Mouse (Mus musculus) urinary bladder, postnatal 36 days (tissue): ENCODE measurements around the gene Irf9.

ENCODE experiments used
- DNase-seq, 2 experiments: peaks; one replicate each; pipeline ENCODE4 v3.0.0; 2022; ENCODE audit warnings: low spot score in 2 of 2, mixed read lengths in 1 of 2

Gene Irf9

DNA sequence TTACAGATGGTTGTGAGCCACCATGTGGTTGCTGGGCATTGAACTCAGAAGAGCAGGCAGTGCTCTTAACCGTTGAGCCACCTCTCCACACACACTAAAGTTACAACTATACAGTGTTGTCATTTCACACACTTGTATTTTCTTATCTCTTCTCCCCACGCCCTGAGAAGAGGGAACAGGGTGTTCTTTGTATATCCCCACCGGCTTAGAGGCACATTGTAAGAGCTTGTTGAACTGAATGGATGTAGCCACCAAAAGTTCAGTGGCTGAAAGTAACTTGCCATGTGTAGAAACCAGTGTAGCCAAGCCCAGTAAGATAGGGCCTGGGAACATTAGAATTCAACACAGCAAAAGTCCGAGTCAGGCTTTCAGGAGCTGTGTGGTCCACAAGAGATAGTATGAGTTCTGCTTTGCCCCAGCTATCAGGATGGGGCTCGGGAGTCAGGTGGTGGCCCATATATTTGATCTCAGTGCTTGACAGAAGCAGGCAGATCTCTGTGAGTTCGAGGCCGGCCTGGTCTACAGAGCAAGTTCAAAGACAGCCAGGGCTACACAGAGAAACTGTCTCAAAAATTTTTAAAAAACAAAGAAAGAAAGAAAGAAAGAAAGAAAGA, 11.3 kb downstream of the Irf9 start:
- DNase-seq, result no peak

DNA sequence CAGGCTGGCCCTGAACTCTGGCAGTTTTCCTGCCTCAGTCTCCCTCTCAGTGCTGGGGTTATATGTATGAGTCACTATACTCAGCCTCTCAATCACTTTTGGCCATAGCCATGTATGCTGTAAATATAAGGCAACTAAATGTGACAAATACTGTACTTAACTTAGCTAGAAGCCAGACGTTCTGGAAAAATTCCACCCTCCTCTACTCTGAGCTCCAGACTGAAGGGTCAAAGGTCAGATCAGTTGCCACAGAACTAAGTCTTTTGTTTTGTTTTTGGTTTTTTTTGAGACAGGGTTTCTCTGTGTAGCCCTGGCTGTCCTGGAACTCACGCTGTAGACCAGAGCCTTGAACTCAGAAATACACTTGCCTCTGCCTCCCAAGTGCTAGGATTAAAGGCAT, 12.5 kb downstream of the Irf9 start:
- no peak for DNase-seq

DNA sequence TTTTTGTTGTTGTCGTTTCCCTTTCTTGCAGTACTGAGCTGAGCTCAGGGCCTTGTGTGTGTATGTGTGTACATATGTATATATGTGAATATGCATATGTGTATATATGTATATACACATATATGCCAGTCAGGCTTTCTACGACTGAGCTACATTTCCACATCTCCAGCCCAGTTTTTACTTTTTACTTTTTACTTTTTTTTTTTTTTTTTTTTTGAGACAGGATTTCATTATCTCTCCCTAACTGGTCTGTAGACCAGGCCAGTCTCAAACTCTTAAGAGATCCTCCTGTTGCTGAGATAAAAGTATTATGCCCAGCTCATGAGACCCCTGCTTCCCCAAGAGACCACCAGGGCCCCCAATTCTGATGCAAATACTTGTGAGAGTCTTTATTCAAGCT, 13.5 kb downstream of the Irf9 start:
- no peak for DNase-seq

DNA sequence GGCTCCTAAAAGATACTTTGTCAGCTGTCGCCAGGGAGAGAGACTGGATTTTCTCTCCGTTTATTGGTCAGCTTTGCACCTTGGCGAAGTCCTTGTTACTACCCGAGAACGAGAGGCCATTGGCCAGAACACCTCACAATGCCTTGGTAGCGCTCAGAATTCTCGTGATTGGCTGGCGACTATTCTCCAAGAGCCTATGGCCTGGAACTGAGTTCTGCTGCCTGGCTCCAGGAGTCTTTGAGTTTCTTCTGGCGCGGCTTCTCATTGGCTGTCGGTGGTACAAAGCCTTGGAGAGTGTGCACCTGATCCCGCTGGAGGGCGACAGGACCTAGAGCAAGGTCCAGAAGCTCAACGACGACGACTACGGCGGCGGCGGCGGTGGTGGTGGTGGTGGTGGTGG, 14.5 kb downstream of the Irf9 start, which contains the start of gene Rec8:
Gene Rec8, plus strand, starts transcription at position 216 of the 400 bp plus-strand sequence.
- DNase-seq, result no peak

DNA sequence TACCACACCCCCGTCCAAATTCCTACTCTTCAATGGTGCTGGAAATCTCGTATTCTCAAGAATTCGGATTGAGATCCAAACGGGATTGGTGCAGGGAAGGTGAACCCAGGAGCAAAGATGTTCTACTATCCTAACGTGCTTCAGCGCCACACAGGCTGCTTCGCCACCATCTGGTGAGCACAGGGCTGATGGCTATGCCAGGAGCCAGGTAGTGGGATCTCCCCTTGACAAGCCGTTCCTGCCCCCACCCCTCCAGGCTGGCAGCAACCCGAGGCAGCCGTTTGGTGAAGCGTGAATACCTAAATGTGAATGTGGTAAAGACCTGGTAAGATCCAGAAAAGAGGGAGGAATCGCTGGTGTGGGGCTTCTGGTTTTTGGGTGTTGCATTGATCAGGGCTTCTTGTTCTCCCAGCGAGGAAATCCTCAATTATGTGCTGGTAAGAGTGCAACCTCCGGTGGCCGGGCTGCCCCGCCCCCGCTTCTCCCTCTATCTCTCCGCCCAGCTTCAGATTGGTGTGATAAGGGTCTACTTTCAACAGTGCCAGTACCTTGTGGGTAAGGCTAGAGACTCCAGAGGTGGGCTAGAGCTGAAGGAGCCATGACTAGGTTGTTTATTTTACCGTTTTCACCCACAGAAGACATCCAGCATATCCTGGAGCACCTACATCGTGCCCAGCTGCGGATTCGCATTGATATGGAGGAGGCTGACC, 15.3 kb downstream of the Irf9 start:
- DNase-seq, result no peak

DNA sequence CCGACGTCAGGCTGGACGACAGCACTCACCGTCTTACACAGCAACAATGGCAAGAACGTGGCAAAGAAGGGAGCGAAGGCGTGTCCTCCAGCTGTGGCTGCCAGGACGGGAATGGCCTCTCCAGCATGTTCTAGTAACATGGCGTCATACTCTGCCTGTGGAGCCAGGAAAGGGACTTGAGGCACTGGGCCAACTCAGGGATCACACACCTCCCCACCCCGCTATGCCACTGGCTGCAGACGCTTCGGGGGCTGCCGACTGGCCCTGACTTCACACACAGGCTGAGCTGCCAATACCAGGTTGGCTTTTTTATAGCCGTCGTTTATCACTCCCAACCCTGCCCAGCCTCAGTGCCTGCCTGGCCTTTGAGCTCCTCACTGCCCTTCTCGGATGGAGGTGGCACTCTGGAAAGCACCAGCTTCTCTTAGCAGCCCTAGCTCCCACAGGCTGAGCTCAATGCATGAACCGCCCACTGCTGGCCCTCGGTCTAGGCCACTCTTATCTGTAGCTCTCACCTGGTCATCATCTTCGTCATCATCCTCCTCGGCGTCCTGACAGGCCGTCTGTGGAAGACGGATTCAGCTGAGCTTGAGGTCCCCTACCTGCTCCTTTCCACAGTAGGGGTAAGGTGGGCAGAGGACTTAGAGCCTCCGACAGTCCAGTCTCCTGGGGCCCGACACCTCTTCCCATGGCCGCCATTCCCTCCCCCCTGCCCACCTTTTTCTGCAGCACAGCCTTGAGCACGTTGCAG, 24.9 kb downstream of the Irf9 start:
- no peak for DNase-seq

DNA sequence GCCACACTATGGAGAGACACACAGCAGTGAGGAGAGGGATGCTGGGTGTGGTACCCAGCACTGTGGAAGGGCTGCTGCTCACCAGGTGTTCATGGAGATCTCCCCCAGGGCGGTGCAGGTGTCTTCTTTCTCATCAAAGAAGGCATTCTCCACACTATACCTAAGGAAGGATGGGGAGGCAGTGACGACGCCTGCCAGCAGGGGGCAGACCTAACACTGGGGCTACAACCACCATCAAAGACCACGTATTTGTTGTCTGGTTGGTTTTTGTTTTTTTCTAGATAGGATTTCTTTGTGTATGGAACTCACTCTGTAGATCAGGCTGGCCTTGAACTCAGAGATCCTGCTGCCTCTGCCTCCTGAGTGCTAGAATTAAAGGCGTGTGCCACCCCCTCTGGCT, 25.9 kb downstream of the Irf9 start:
- peak; percentile 32 to 43 for DNase-seq

DNA sequence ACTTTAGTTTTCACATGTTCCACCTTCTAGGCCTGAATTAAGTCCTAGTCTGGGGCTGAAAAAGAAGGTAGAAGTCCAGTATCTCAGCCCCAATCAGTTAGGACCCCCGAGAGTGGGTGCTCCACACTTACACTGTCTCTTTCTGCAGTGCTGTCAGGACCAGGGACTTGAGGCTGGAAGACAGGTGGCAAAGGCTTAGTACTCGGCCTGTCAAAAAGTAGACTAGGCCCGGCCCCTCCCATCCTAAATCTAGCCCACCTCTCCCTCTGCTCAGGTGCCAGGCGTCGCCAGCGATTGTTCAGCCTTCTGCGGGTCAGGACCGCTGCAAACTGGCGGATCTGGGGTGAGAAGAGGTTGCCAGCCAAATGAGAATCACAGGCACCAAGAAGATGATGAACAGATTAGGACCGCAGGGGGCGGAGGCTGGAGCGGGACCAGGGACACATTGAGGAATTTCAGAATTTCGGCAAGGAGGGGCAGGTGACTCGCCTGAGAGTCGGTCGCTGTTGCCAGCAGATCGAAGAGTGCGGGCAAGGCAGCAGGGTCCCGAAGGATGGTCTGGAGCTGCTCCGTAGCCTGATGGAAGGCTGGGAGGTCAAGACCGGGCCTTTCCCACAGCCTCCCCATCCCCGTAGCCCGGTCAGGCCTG, 31.6 kb downstream of the Irf9 start:
- DNase-seq, result peak in 1 of 2 experiments; percentile 35

DNA sequence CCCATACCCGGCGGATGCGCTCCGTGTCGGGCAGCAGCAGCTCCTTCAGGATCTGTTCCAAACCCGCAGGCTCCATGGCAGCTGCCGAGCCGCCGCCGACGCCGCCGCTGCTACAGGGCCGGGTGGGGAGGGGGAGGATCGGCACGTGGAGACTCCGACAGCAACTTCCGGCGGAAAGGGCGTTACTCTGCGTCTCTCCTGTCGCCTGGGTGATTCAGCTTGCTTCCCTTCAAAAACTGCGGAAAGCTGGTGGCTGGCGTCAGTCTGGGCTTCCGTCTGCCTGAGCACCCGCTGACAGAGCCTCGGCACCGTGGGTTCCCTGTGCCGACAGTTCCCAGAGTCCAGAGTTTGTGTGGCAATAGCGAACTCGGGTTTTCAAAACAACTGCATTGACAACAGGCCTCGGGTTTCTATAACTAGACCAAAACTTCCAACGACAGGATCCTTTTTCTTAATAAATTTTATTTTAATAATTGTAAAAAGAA, 32.2 kb downstream of the Irf9 start, which contains the start of gene Ipo4:
Gene Ipo4, minus strand, starts transcription at position 435 of the 485 bp plus-strand sequence.
- DNase-seq, result peak; percentile 79 to 89

DNA sequence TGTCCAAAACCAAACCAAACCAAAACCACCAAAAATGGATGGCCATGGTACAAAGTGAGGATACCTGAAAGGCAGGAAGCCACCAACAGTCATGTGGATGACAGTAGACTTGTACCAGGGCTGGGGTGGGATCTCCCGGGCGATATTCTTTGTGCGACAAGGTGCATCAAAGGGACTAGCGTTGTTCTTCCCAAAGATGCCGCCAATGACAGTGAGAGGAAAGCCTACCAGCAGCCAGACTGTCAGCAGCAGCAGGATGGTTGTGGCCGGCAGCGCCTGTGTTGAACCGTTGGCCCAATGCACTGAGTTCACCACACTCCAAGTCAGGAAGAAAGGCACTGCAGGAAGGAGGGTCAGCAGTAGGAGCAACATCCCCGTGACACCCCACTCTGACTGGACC, 34.4 kb downstream of the Irf9 start, which contains the start of gene Gm49378:
Gene Gm49378, minus strand, starts transcription at position 101 of the 400 bp plus-strand sequence.
- no peak for DNase-seq

DNA sequence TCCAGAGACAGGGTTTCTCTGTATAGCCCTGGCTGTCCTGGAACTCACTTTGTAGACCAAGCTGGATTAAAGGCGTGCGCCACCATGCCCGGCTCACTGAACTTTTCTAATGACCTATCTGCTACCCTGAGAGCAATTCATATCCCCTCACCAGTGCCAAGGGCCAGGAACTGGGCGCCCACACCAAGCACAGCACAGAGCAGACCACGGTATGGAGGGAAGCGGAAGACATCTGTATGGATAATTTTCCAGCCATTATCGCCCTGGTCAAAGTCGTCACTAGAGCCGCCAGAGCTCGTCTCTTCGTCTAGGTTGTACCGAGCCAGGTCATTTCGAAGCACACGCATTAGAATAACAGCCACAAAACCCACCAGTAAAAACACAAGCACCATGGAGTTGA, 37.4 kb downstream of the Irf9 start:
- no peak for DNase-seq

DNA sequence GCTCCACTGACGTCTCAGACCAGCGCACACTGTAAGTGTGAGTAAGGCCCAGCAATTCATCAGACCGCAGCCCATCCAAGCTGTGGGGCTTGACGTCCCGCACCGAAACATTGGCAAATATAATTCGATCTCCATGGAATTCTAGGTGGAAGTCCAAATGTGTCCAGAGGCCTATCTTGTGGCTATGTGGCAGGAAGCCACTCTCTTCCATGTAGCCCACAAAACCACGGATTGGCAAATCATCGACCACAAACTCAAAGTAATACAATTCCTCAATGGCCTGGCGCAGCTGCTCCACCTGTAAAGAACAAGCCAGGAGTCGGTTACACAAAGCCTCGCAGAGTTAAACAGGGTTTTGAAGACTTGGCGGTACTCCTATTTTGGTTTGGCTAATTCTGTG, 37.9 kb downstream of the Irf9 start:
- DNase-seq, result no peak

DNA sequence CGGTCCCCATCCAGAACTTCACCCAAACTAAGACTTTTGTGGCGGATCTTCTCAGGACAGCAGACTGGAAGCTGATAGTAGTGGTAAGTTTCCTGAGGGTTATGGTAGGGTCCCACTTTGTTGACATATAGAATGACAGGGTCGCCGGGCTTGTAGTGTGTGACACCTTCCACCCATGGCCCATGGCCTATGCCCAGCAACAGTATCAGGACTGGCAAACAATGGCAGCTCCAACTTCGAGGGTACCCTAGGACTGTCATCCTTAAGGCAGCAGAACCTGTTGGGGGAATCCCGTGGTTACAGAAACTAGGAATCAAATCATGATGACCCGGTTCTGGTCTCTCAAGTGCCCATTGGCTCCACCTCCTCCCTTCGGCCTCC, 39.3 kb downstream of the Irf9 start:
- DNase-seq, result no peak

DNA sequence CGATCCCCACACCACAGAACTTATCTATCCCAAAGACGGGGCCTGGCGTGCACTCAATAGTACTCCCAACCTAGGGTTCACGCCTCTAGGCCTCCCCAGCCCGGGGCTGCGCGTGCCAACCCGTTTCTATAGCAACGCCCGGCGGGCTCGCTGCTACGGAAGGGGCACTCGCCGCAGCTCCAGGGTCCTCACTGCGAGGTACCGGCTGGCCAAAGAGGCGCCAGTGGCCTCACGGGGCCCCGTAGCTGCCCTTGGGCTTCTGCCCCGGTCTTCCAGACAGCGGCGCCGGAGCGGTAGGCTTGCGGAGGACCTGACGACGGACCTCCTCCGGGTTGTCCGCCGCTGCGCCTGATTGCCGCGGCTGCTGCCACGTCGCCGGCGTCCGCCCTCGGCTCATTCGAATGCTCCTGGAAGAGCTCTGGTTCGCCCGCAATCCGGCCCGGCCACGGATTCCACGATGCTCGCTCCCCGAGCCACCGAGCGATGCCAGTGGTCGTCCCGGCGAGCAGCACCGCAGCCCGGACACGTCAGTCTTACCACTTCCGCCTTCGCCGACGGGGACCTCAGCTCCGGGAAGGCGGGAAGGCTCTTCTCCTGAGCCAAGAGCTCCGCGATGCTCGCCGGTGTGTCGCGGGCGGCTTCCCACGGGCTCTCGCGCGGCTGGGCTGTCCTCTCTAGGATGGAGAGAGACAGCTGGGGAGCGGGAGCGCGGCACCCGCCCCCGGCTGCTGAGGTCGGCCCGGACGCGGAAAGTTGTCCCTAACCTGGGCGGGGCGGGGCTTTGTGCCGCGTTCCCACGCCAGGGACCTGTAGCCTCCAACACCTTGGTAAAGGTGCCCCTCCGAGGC, 39.9 kb downstream of the Irf9 start, which contains the start of gene Tm9sf1:
Gene Tm9sf1, minus strand, starts transcription at position 747 of the 848 bp plus-strand sequence.
- DNase-seq, result peak; percentile 86 to 91

DNA sequence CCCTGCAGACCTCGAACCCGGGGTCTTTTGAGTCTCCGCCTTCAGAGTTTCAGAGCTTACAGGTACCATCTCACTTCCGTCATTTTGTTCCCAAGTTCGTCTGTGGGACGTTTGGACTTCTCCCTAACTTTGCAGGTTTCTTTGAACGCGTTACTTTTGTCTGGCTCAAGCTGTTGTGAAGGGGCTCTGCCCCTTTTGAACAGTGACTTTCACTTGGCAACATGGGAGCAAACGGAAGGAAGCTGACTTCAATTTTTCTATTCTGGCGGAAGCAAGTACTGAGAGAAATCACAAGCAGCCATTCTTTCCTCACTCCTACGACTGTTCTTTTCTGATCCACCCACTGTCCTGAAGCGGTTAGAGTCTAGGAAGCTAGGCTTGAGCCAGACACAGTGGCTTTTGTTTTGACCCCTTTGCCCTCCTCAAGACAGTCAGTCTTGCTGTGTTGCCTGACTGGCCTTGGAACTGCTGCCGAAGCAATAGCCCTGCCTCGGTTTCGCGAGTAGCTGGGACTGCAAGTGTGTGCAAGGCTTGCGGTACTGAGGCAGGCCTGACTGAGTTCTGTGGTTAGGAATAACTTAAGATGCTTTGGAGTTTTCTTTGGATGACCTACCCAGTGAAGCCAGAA, 41.0 kb downstream of the Irf9 start:
- DNase-seq, result peak in 1 of 2 experiments; percentile 8

DNA sequence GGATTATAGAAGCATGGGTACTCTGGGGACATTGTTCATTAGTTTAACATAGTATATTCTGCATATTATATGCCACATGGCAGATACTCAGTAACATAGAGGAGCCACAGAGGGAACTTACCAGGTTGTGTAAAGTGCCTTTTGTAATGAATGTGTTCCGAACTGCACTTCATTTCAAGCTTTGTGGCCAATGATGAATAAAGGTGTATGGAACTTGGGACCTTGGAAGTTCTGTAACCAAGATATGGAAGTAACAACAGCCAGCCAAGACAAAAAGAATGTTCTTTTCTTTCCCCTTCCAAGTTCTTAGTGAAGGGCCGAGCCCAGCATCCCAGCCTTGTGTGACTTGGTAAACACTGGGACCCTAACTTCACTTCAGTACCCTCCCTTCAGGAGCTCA, 46.5 kb downstream of the Irf9 start, which contains the start of gene Tssk4:
Gene Tssk4, plus strand, starts transcription at position 301 of the 400 bp plus-strand sequence.
- no peak for DNase-seq

DNA sequence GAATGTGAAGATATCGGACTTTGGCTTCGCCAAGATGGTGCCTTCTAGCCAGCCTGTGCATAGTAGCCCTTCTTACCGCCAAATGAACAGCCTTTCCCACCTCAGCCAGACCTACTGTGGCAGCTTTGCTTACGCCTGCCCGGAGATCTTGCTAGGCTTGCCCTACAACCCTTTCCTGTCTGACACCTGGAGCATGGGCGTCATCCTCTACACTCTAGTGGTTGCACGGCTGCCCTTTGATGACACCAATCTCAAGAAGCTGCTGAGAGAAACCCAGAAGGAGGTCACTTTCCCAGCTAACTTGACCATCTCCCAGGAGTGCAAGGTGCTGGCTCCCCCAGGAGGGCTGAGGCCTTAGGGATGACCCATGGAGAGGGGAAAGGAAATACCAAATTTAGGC, 48.2 kb downstream of the Irf9 start:
- no peak for DNase-seq

DNA sequence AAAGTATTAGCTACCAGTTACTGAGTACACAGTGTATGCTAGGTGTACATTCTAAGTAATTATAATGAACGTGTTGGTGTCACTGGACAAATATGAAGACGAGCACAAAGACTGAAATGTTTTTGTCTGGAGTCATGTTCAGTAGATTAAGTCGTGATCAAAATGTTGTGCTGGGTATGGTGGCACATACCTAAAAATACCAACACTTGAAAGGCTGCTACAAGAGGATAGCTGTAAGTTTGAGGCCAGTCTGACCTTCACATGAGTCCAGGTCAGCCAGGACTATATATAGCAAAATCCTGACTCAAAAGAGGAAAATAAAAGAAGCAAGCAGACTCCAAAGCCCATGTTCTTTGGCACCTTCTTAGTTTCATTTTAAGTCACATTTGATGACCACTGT, 53.6 kb downstream of the Irf9 start:
- no peak for DNase-seq

DNA sequence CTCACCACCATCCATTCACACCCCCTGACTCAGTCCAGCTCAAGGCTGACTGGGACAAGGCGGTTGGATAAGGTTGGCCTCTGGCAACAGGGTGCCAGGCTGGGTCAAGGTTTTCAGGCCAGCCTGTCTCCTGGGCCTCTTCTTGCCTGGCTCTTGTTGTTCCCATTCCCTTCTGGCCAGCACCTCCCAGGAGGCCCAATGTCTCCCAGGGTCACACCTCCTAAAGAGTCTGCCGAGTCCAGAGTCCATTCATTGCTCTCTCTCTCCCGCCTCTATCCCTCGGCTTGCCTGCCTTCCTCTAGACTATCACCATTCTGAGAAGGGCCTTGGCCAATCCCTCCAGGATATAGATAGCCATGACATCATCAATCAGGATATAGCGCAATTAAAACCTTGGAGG, 54.6 kb downstream of the Irf9 start:
- DNase-seq, result no peak
